Mouse (Mus musculus): Measurements from ENCODE around the gene Kazald1. TPM values are rescaled to one million over a fixed set of nuclear protein-coding genes. Genes with fewer than 3 reads are reported as not detected.

The Kazald1 gene
- total RNA-seq, 4 experiments from 2014 or later: 5.3 to 9.2 (median 7.1) TPM

- no peak for DNase-seq (ENCODE audit: low spot score in 2 of 2)
These were observed 27.0 kb upstream of the Kazald1 start for GRCm38 (mm10) chr19:45047935-45048643.

DNA sequence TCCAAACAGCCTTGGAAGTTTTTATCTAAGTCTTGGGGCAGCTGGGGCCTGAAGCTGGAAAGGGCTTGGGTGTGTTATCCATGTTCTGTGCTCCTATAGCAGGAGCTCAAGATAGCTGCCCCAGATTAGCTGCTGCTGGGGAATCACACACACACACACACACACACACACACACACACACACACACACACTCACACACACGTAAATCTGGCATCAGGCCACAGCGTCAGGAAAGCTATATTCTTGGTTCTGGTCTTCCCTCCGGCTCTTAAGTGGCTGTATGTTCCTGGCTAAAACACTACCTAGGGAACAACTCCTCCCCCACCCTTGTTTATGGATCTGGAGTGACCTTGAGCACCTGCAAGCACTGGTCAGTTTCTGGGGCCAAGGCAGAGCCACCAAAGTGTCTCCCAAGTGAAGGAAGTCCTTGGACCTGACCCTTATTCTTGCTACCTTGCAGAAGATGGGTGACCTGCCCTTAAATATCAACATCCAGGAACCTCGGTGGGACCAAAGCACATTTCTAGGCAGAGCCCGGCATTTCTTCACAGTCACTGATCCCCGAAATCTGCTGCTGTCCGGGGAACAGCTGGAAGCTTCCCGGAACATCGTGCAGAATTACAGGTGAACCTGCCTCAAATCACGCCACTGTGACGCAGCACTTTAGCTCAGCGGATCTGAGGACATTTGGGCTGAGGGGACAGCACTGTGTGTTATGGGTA lies 26.2 kb upstream of the Kazald1 start:
- DNase-seq (ENCODE audit: low spot score in 2 of 2): no peak

DNA sequence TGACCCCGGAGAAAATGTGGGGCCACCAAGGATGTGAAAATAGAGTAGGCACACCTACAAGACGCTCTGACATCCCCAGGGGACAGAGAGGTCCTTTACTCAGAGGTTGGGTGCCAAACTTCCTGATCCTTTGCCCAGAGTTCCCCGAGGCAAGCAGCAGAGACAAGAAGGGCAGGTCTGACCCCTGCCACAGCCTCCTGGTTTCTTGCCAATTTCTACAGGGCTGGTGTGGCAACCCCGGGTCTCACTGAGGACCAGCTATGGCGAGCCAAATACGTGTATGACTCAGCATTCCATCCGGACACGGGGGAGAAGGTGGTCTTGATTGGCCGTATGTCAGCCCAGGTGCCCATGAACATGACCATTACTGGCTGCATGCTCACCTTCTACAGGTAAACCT lies 25.5 kb upstream of the Kazald1 start:
- DNase-seq (ENCODE audit: low spot score in 2 of 2): no peak

GRCm38 (mm10) chr19:45053451-45053850 lies 21.6 kb upstream of the Kazald1 start:
- DNase-seq (ENCODE audit: low spot score in 2 of 2): no peak

GRCm38 (mm10) chr19:45054892-45055690 lies 19.9 kb upstream of the Kazald1 start:
- DNase-seq (ENCODE audit: low spot score in 2 of 2): no peak

GRCm38 (mm10) chr19:45056364-45056763 lies 18.7 kb upstream of the Kazald1 start:
- no peak for DNase-seq (ENCODE audit: low spot score in 2 of 2)

DNA sequence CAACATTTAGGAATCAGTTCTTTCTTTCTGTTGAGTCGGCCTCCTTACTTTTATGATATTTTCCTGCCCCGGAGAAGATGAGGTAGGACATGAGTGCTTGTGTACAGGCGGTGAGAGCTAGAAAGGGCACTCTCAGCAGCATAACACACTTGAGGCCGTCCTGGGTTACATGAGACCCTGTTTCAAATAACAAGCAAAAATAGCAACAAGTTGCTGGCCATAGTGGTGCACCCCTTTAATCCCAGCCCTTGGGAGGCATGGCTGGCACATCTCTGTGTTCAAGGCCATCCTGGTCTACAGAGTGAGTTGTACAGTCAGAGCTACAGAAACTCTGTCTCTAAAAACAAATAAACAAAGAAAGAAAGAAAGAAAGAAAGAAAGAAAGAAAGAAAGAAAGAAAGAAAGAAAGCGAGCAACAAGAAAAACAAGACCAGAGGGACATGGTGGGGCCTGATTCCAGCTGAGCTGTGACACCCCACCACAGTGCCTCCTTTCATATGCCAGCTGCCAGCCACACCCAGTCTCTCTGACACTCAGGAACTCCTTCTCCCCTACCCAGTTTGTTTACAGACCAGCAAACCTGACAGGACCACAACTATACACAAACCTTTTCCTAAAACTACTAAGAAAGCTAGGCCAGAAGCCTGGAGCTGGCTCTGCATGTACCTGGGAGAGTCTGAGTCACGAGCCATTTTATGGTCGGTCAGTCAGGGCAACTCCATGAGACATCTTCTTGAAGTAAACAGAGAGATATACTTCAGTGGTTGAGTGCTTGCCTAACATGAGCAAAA lies 17.9 kb upstream of the Kazald1 start:
- DNase-seq (ENCODE audit: low spot score in 2 of 2): no peak

DNA sequence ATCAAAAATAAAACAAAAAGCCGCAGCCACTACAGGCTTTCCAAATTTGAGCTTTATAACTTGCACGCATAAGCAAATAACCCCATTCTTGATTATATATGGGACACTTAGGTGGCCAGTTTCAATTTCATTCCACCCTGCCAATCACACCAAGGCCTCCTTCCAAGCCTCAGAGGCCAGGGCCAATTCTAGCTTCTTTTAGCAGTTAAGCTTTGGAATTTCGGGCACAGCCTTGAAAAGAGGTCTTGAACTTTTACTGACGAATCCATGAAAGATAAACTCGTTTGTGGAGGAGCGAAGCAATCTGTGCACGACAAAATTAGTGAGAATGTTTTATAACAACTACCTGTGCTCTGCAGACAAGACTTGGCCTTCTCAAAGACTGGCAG lies 17.3 kb upstream of the Kazald1 start:
- no peak for DNase-seq (ENCODE audit: low spot score in 2 of 2)

- peak; percentile 88 to 90 for DNase-seq (ENCODE audit: low spot score in 2 of 2)
These were observed 16.8 kb upstream of the Kazald1 start for GRCm38 (mm10) chr19:45058113-45058839.

DNA sequence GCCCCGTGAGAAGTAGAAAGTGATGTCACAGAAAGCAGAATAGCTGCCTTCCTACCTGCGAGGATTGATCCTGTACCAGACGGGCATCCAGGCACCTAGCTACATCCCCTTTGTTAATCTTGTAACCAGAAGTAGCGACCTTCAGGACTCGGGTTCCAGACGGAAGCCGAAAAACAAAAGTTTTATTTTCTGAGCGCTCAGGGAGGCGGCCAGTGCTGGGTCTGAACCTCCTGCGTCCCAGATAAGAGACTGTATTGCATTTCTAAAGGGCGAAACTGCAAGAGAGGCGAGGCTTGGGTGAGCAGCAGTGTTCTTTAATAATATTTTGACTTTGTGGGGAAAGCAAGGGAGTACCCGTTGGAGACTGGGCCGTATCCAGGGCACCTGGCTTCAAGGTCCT lies 16.2 kb upstream of the Kazald1 start:
- DNase-seq (ENCODE audit: low spot score in 2 of 2): no peak

- DNase-seq (ENCODE audit: low spot score in 2 of 2): no peak
These were observed 11.3 kb upstream of the Kazald1 start for GRCm38 (mm10) chr19:45063565-45064292.

- no peak for DNase-seq (ENCODE audit: low spot score in 2 of 2)
These were observed 9.8 kb upstream of the Kazald1 start for GRCm38 (mm10) chr19:45065226-45065625.

- no peak for DNase-seq (ENCODE audit: low spot score in 2 of 2)
These were observed 7.9 kb upstream of the Kazald1 start for GRCm38 (mm10) chr19:45067170-45067569.

GRCm38 (mm10) chr19:45067758-45068510 lies 7.1 kb upstream of the Kazald1 start:
- DNase-seq (ENCODE audit: low spot score in 2 of 2): no peak

- DNase-seq (ENCODE audit: low spot score in 2 of 2): peak in 1 of 2 experiments; percentile 13
These were observed 1.0 kb upstream of the Kazald1 start for GRCm38 (mm10) chr19:45073871-45074542.

GRCm38 (mm10) chr19:45075323-45076035 lies 438 bp downstream of the Kazald1 start:
- no peak for DNase-seq (ENCODE audit: low spot score in 2 of 2)

GRCm38 (mm10) chr19:45076036-45076575 lies 1.1 kb downstream of the Kazald1 start:
- no peak for DNase-seq (ENCODE audit: low spot score in 2 of 2)
